Mouse (Mus musculus) T-cell, adult 2 months (primary cell): ENCODE measurements around the gene Ino80e.
"Not testable (repeated sequence)": the region's sequence is repeated elsewhere in the genome, so short reads cannot be mapped to it uniquely, and the experiment has no call there.

Source experiments
- DNase-seq: peaks from one replicate; pipeline ENCODE4 v3.0.0; 2022; ENCODE audit warnings: low spot score

Ino80e gene

GRCm38 (mm10) chr7:126862147-126862784 is at the start of gene Ino80e:
Gene Ino80e (minus strand): TSS chr7:126862377.
- peak; percentile 90 for DNase-seq

- DNase-seq: no peak
These were observed 43.4 kb upstream of the Ino80e start for GRCm38 (mm10) chr7:126905590-126905989.

DNA sequence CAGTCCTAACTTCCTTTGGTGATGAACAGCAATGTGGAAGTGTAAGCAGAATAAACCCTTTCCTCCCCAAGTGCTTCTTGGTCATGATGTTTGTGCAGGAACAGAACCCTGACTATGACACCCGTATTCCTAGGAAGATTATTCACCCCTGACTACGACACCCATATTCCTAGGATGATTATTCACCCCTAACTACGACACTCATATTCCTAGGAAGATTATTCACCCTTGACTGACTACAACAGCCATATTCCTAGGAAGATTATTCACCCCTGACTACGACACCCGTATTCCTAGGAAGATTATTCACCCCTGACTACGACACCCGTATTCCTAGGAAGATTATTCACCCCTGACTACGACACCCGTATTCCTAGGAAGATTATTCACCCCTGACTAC is 37.6 kb upstream of the Ino80e start:
- DNase-seq: not testable (repeated sequence)

GRCm38 (mm10) chr7:126898102-126898990 is 36.2 kb upstream of the Ino80e start:
- DNase-seq: peak; percentile 84

DNA sequence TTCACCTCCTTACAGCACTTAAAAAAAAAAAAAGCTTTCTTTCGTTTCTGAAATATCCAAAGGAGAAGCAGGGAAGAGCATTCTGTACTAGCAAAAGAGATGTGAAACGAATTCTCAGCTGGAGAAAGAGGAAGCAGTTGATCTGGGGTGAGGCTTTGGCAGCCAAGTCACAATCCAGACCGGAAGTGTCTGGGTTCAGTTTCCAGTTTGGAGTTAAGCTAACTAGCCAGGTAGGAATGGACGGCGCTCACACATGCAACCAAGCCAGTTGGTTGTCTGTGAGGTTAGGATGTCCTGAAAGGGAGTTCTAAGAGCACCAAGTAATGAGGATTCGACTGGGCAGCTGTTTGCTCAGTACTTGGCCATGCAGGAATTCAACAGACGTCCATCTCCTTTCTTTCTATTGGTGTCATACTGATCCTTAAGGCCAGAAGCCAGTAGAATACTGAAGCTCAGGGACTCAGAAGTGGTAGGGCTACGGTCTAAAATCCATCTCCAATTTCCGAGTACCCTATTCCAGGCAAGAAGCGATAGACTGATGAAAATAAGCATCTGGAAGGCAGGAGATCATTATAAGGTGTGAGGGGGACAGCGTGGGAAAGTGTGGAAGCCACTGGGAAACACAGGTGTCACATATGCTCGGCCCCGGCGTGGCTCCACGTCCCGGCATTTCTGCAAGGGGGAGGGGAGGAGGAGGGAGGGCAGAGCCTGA is 35.4 kb upstream of the Ino80e start:
- peak; percentile 4 for DNase-seq

DNA sequence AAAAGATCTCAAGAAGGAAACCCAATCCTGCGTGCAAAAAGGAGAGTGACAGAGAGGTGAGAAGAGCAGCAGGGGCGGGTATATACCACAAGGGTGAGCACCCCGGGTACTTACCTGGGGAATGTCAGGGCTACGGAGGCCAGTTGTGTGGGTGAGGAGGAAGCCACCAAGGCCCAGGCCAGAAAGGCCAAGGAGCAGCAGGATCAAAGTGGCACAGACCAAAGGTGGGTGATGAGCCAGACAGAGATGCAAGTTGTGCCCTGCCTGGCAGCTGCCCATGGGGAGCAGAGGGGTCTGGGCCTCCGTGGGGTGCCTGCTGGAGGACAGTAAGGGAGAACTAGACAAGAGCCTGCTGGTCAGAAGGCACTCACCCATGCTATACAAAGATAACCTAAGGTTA is 34.7 kb upstream of the Ino80e start:
- no peak for DNase-seq

DNA sequence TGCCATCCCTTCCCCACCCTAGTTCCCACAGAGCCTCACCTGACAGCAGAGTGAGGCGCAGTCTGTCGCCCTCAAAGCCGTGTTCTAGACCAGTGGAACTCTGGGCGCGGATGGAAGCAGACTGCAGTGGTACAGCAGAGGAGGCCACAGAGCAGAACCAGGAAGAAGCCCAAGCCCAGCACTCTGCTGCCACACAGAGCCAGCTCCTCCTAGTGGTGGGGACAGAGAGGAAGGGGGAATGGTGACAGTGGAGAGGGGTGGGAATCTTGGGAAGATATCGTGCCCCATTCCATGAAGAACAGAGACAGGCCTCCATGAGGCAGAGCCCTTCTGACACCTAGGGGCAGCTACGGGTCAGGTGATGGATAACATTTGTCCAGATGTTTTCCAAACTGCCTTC is 26.7 kb upstream of the Ino80e start:
- DNase-seq: no peak

- no peak for DNase-seq
These were observed 25.1 kb upstream of the Ino80e start for GRCm38 (mm10) chr7:126887281-126887680.

DNA sequence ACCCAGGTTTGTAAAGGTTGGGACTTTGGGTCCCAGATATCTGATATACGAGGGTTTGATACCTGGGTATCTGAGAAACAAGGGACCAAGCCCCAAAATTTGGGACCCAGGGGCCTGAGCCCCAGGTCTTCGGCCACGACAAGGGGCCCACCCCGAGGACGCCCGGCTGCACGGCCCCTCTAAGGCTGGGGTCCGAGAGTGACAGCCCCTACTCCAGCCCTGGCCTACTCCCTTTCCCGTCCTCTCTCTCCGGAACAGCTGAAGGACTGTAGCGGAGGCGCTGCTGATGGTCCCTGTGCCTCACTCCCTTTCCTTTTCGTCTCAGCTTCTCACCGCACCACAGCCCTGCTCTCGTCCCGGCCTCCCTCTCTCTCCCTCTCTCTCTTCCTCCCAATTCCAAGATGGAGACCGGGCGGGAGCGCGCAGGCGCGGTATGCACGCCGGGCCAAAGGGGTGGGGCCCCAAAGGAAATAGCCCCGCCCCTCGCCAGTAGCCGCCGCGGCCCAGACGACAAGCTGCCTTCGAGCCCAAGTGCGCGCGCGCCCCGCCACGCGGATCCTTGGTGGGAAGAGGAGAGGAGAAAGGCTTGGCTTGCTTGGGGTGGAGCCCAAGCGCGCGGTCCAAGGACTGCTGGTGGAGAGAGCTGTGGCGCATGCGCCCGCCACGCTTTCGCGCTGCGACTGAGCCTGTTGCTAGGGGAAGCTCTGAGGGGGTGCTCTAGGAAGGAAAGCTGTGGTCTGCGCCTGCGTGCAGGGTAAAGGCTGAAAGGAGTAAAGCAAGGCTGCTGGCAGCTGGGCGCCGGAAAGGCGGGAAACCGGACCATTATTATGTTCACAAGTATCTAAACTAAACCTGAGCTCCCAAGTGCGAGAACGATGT is 22.3 kb upstream of the Ino80e start, which contains the start of gene Taok2:
Gene Taok2, minus strand, starts transcription at position 418 of the 879 bp plus-strand sequence.
- peak; percentile 92 for DNase-seq

DNA sequence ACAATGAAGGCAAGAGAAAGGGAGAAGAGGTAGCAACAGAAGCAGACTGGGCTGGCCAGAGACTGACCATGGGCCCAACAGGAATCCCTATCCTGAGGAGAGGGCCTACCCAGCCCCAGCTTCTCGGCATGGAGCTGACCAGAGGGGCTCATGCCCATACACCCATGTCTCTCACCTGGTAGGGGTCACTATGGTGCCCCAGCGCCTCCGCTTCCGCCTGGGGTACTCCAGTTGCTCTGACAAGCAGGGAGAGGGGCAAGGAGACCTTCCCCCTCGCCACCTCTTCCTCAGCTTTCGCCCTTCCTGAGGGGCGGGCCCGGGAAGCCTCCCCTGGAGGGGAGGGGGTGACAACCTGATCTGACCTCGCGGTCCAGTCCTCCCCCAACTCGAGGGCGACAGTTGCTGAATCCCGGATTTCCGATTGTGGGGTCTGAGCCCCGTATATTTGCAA is 21.6 kb upstream of the Ino80e start:
- peak; percentile 8 for DNase-seq

DNA sequence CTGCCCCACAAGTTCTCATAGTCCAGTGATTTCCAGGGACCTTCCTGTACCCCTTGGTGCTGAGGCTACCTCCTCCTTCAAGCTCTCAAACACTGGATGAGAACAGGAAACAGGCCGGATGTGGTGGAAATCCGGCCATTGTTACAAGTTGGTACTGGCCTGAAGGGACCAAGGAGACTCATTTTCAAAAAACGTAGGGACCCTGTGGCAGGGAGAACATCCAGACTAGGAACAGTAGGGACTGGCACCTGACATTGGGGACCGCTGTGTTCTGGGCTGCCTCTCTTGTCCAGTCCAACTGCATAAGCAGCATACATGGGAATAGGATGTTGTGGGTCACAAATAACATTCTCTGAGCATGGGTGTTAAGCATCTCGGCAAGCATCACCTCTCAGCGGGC is 18.9 kb upstream of the Ino80e start:
- DNase-seq: no peak

DNA sequence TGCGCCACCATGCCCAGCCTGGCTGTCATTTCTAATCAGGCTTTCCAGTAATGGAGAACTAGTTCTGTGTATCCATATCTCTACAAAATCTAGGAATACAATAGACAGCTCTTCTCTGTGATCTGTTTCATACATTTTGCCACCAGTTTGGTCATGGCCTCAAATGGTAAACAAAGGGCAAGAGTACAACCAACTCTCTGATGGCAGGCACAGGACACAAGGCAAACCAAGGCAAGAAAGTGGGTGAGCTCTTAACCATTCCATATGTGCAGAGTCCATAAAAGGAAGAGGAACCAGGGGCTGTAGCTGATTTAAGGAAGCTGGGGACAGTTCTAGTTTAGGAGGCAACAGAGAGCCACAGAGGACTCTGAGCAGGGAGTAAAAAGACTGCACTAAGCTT is 15.1 kb upstream of the Ino80e start:
- DNase-seq: no peak

DNA sequence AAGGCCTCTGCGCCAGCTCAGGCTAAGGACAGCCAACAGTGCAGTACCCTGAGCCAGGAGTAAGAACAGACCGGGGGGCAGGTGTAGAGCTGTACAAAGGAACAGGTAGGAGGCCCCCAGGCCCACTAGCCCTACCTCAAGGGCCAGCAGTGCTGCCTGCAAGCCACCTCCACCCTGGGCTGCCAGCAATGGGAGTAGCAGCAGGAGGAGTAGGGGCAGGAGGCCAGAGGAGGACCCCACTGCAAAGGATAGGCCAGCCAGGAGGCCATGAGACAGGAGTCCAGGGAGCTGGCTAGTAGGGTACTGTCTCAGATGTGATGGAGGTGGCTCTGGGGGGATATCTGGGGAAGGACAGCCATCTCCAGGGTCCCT is 8.3 kb upstream of the Ino80e start:
- DNase-seq: no peak

GRCm38 (mm10) chr7:126869780-126870519 is 7.8 kb upstream of the Ino80e start:
- DNase-seq: no peak

DNA sequence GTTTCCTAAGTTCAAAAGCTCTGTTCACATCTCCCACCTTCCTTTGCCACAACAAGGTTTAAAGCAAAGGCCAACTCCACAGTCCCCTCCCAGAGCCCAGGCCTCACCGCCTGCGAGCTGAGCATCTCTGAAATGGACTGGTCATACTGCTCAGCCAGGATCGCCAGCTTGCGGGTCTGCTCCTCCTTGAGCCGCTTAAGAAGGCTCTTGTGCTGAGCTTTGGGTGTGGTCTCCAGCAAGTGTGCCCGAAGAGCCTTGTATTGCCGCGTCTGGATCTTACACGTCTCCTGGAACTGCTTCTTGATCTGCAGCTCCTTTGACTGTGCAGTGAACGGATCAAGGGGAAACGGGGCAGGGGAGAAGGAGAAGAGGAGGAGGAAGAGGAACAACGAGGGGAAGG is 5.8 kb upstream of the Ino80e start:
- DNase-seq: no peak

- DNase-seq: no peak
These were observed 5.4 kb upstream of the Ino80e start for GRCm38 (mm10) chr7:126867534-126867933.

- no peak for DNase-seq
These were observed 1.6 kb upstream of the Ino80e start for GRCm38 (mm10) chr7:126863791-126864190.

- DNase-seq: peak; percentile 88
These were observed 597 bp downstream of the Ino80e start, which contains the start of gene Hirip3 for GRCm38 (mm10) chr7:126861429-126862130. Gene Hirip3 (plus strand): TSS chr7:126861972.

GRCm38 (mm10) chr7:126860987-126861386 is 1.2 kb downstream of the Ino80e start:
- no peak for DNase-seq

GRCm38 (mm10) chr7:126856741-126857420 is 5.3 kb downstream of the Ino80e start:
- DNase-seq: peak; percentile 49
